Mouse (Mus musculus) heart, embryonic 11.5 days (tissue): Measurements from ENCODE around the gene Numb. TPM values are rescaled to one million over a fixed set of nuclear protein-coding genes. Genes with fewer than 3 reads are reported as not detected.

Experiments used
- ATAC-seq: fragments of 200-750 bp; cut with Nextera tagmentation; replicated peaks from 2 replicates; pipeline ENCODE4 v1.8.0; 2017; ENCODE audit warnings: moderate library complexity; ENCODE audit not compliant: insufficient number of reproducible peaks, low FRiP score, low TSS enrichment
- H3K27ac ChIP-seq: fragments of 300-500 bp; sonication (generic); 2 replicates; pipeline ENCODE4 v1.5.1; 2014; ENCODE audit warnings: mild to moderate bottlenecking, low read depth, low read length
- H3K27me3 ChIP-seq: fragments of 300-500 bp; sonication (generic); 2 replicates; pipeline ENCODE4 v1.6.1; 2014; ENCODE audit warnings: mild to moderate bottlenecking, low read length, mixed read lengths; ENCODE audit not compliant: control insufficient read depth, insufficient read depth
- H3K36me3 ChIP-seq: fragments of 300-500 bp; sonication (generic); 2 replicates; pipeline ENCODE4 v1.6.1; 2014; ENCODE audit warnings: mild to moderate bottlenecking, low read length, moderate library complexity, mixed read lengths; ENCODE audit not compliant: control insufficient read depth, insufficient read depth
- H3K4me1 ChIP-seq: fragments of 300-500 bp; sonication (generic); 2 replicates; pipeline ENCODE4 v1.6.1; 2014; ENCODE audit warnings: low read length; ENCODE audit not compliant: control insufficient read depth, insufficient read depth
- H3K4me2 ChIP-seq: fragments of 300-500 bp; sonication (generic); 2 replicates; pipeline ENCODE4 v1.6.1; 2014; ENCODE audit warnings: mild to moderate bottlenecking, moderate library complexity
- H3K4me3 ChIP-seq: fragments of 300-500 bp; sonication (generic); 2 replicates; pipeline ENCODE4 v1.5.1; 2014; ENCODE audit warnings: low read depth, low read length
- H3K9ac ChIP-seq: fragments of 300-500 bp; sonication (generic); 2 replicates; pipeline ENCODE4 v1.6.1; 2014; ENCODE audit warnings: mild to moderate bottlenecking, low read depth, low read length, moderate library complexity
- H3K9me3 ChIP-seq: fragments of 300-500 bp; sonication (generic); replicated peaks from 2 replicates; pipeline ENCODE4 v1.6.1; 2016; ENCODE audit warnings: low read length; ENCODE audit not compliant: control insufficient read depth
- WGBS: fragments of 180-500 bp; shearing (Covaris S2); extraction: QIAGEN DNeasy Blood & Tissue Kit; methylation state at CpG from one replicate; pipeline ENCODE4 v1.1.7; 2014; ENCODE audit not compliant: insufficient replicate concordance; 5-methylcytosine and 5-hydroxymethylcytosine counted together
- polyA plus RNA-seq: library from polyadenylated mRNA; unstranded; fragments of >200 nt; fragmentation: Nextera tagmentation; extraction: Ambion mirVana; gene quantifications from 2 replicates; pipeline ENCODE4 v1.2.1, GENCODE M21; 2014

Gene Numb
- polyA plus RNA-seq, 1 experiment from 2014 or later, result 34.3 TPM

DNA sequence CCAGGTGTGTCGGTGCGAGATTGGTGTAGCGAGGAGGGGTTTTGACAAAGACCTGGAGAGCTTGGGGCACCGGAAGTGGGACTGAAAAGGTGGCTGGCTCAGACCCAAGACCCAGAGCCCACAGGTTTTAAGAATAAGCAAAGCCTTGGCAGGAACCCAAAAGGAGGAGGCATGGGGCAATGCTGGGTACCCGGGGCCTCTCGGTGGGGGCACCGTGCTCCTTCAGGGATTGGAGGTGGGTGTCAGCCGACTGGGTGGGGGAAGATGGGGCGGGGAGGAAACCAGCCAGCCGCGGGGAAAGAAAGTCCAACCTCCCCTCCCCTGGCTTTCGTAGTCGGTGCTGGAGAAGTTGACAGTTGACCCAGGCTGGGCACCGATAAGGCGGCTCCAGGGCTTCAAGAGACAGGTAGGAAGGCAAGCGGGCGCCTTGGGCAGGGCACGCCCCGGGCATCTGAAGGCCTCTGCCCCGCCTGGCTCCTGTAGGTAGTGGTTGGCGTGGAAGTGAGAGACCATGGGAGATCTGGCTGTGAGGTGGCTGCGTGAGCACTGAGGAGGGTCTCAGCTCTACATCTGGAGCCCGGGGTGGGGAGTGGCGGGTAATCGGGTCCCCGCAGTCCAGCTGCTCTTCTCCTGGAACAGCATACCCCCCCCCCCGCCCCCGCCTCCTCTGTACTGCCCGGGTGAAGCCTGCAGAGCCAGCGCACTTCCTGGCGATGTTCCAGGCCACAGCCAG lies 158.3 kb downstream of the Numb start, which contains the start of gene Papln:
Papln (plus strand) TSS at position 324 of the 733 bp plus-strand sequence.
- H3K9ac ChIP-seq, result peak within 1 kb of the TSS; percentile 60; the same call in 1 of the 2 replicates
- WGBS, result 10% methylated on average over 30 of the region's 31 CpGs
- H3K4me2 ChIP-seq, result peak within 1 kb of the TSS; percentile 85
- peaks cover 8% of the 10 kb centered on the region for H3K27me3 ChIP-seq
- H3K36me3 ChIP-seq, result no peaks in the 10 kb centered on the region
- H3K4me3 ChIP-seq, result peak within 1 kb of the TSS; percentile 43
- H3K27ac ChIP-seq, result no peak within 1 kb of the TSS
- no peaks in the 10 kb centered on the region for H3K9me3 ChIP-seq
- ATAC-seq, result no peak
- H3K4me1 ChIP-seq, result peaks cover 16% of the 10 kb centered on the region

DNA sequence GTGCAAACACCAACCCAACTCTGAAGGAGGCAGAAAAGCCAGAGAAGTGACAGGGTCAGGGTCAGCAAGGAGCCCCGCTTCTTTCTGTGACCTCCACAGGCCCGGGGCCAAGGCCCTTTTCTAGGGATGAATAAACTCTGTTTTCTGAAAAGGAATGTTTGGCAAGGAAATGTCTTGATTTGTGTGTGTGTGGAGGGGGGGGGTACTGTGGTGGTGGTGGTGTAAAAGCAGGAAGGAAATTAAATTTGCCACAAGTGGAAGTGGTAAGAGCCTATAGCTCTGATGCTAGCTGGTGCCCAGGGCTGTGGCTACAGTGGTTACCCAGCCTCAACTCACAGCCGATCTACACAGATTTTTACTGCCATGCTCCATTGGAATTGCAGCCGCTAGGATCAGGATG lies 159.0 kb downstream of the Numb start:
- H3K4me2 ChIP-seq, result no peak overlapping the region
- H3K9ac ChIP-seq, result no peak overlapping the region
- H3K27me3 ChIP-seq, result peaks cover 8% of the 10 kb centered on the region
- peaks cover 16% of the 10 kb centered on the region for H3K4me1 ChIP-seq
- no peak for ATAC-seq
- no peaks in the 10 kb centered on the region for H3K9me3 ChIP-seq
- no peaks in the 10 kb centered on the region for H3K36me3 ChIP-seq
- no peak overlapping the region for H3K27ac ChIP-seq
- H3K4me3 ChIP-seq, result no peak overlapping the region
- 45% methylated on average over 4 of the region's 4 CpGs for WGBS

DNA sequence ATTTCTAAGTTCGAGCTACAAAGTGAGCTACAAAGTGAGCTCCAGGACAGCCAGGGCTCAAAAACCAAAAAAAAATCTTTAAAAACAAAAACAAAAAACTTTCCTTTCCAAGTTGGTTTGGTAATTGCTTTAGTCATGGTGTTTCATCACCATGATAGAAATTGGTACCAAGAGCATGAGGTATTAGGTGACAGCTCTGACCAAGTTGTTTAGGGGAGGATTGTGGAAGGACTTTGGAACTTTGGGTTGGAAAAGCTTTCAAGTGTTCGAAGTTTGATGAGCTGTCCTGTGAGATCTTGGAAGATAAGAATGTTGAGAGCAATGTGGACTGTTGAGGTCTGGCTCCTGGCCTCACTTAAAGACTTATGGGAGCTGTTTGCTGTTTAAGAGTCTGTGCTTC lies 161.5 kb downstream of the Numb start:
- Histone ChIP-seq H3K4me2 (no peak overlapping the region), H3K36me3 (no peaks in the 10 kb centered on the region), H3K9ac (no peak overlapping the region), H3K27ac (no peak overlapping the region), H3K27me3 (peaks cover 5% of the 10 kb centered on the region; the same call in 1 of the 2 replicates), H3K4me1 (peaks cover 16% of the 10 kb centered on the region), H3K4me3 (no peak overlapping the region), H3K9me3 (no peaks in the 10 kb centered on the region)
- no peak for ATAC-seq
- 80% methylated on average over 2 of the region's 2 CpGs for WGBS

DNA sequence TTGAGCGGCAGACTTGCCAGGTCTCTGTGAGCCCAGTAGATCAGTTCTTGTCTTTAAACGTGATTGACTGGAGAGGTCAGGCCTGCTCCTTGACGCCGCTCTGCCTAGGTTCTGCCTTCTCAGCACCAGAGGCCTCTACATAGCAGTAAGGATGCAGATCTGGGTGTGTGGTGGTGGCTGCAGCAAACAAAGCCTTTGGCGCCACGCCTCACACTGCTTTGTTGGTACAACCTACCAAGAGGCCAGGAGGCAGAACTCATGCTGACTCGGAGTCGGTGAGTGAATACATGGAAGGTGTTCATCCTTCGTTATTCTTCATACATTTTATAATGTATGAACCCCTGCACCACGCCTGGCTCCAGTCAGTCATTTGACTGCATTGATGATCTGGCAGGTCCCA lies 163.0 kb downstream of the Numb start:
- Histone ChIP-seq H3K9me3 (no peaks in the 10 kb centered on the region), H3K27me3 (no peaks in the 10 kb centered on the region), H3K4me2 (no peak overlapping the region), H3K9ac (no peak overlapping the region), H3K4me3 (no peak overlapping the region), H3K36me3 (no peaks in the 10 kb centered on the region), H3K4me1 (peaks cover 8% of the 10 kb centered on the region), H3K27ac (no peak overlapping the region)
- ATAC-seq, result no peak
- 80% methylated on average over 10 of the region's 10 CpGs for WGBS

DNA sequence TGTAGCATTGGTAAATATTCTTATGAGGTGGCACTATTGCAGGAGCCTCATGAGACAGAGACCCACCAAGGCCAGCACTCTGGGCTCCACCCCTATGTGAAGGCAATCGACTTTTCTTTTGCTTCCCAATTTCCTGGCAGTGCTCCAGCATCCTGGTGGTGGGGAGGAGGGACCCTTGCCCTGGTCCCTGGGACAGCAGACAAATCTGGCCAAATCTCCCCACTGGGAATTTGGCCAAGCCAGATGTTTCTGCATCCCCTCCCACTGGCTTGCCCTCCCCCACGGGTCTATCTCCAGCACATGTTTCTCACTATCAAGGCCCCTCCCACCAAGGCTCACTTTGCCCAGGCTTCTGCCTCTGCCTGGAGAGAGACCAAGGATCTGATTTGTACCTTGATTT lies 169.2 kb downstream of the Numb start:
- WGBS, result 18% methylated on average over 2 of the region's 2 CpGs
- Histone ChIP-seq H3K4me1 (no peaks in the 10 kb centered on the region), H3K4me2 (no peak overlapping the region), H3K9me3 (no peaks in the 10 kb centered on the region), H3K4me3 (no peak overlapping the region), H3K27ac (no peak overlapping the region), H3K9ac (no peak overlapping the region), H3K27me3 (no peaks in the 10 kb centered on the region), H3K36me3 (no peaks in the 10 kb centered on the region)
- no peak for ATAC-seq

DNA sequence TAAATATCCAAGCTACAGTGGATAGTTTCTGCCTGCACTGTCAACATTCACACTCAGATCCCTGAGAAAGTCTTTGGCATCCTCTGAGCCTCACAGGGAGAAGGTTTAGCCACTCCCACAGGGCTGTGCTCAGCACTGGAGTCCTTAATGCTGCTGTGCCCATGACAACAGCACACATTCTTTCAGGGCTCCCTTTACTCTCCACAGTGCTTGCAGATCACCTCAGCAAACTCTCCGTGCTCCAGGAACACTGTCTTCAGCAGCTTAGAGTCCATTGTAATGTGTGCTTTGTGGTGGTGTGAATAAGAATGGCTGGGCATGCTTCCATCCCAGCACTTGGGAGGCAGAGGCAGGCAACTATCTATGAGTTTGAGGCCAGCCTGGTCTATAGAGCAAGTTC lies 172.5 kb downstream of the Numb start:
- Histone ChIP-seq H3K4me3 (no peak overlapping the region), H3K9ac (no peak overlapping the region), H3K27me3 (no peaks in the 10 kb centered on the region), H3K36me3 (no peaks in the 10 kb centered on the region), H3K4me2 (no peak overlapping the region), H3K4me1 (no peaks in the 10 kb centered on the region), H3K27ac (no peak overlapping the region), H3K9me3 (no peaks in the 10 kb centered on the region)
- no peak for ATAC-seq
- 61% methylated on average over 1 of the region's 1 CpGs for WGBS

Other genes with a start within 250 kb of the Numb start
- 54.9 and 58.6 TPM in 2 replicates for gene Psen1, start 233.8 kb downstream of the Numb start, polyA plus RNA-seq
- 0.10 TPM in 1 of 2 replicates, not detected in the other for gene Papln, start 158.3 kb downstream of the Numb start, polyA plus RNA-seq
- gene Riox1, start 28.7 kb upstream of the Numb start, polyA plus RNA-seq, result 9.6 and 10.4 TPM in 2 replicates
- gene Heatr4, start 62.9 kb upstream of the Numb start, polyA plus RNA-seq, result not detected in 2 replicates
- gene Acot2, start 65.9 kb upstream of the Numb start, polyA plus RNA-seq, result 33.0 and 35.5 TPM in 2 replicates
- gene Acot1, start 87.6 kb upstream of the Numb start, polyA plus RNA-seq, result 19.3 and 20.7 TPM in 2 replicates
- 0.37 and 0.43 TPM in 2 replicates for gene Acot4, start 116.4 kb upstream of the Numb start, polyA plus RNA-seq
- not detected in 2 replicates for gene Gm49366, start 117.0 kb upstream of the Numb start, polyA plus RNA-seq
- 0.13 and 0.67 TPM in 2 replicates for gene Acot3, start 130.2 kb upstream of the Numb start, polyA plus RNA-seq
- not detected in 2 replicates for gene Acot5, start 147.4 kb upstream of the Numb start, polyA plus RNA-seq
- 0.89 and 1.0 TPM in 2 replicates for gene Acot6, start 178.7 kb upstream of the Numb start, polyA plus RNA-seq
- gene Dnal1, start 192.4 kb upstream of the Numb start, polyA plus RNA-seq, result 2.9 and 3.1 TPM in 2 replicates
- gene Pnma1, start 226.6 kb upstream of the Numb start, polyA plus RNA-seq, result 0.50 and 0.62 TPM in 2 replicates